Mouse (Mus musculus): ENCODE data around the gene Praf2. TPM values are rescaled to one million over a fixed set of nuclear protein-coding genes. Genes with fewer than 3 reads are reported as not detected.
"Not testable (repeated sequence)": the region's sequence is repeated elsewhere in the genome, so short reads cannot be mapped to it uniquely, and the experiment has no call there.

Gene Praf2
- total RNA-seq (2017): 7.0 and 7.1 TPM in 2 replicates

GRCm38 (mm10) chrX:7728215-7728921, at the start of gene Praf2:
Praf2 (plus strand) TSS chrX:7728439.
- ATAC-seq (replicated peaks in 1 of 2; ENCODE audit: insufficient read depth in 1 of 2, low FRiP score in 2 of 2, low TSS enrichment in 1 of 2, low read depth in 1 of 2, poor library complexity in 2 of 2, severe bottlenecking in 2 of 2): peak; percentile 85 to 97

- no peak for ATAC-seq (replicated peaks in 1 of 2; ENCODE audit: insufficient read depth in 1 of 2, low FRiP score in 2 of 2, low TSS enrichment in 1 of 2, low read depth in 1 of 2, poor library complexity in 2 of 2, severe bottlenecking in 2 of 2)
Observed at GRCm38 (mm10) chrX:7678986-7679385, 49.3 kb upstream of the Praf2 start.

GRCm38 (mm10) chrX:7679405-7680056, 48.7 kb upstream of the Praf2 start:
- ATAC-seq (replicated peaks in 1 of 2; ENCODE audit: insufficient read depth in 1 of 2, low FRiP score in 2 of 2, low TSS enrichment in 1 of 2, low read depth in 1 of 2, poor library complexity in 2 of 2, severe bottlenecking in 2 of 2): peak; percentile 96 to 98

- peak in 1 of 2 experiments; percentile 21; a peak in 1 of 4 replicates for ATAC-seq (replicated peaks in 1 of 2; ENCODE audit: insufficient read depth in 1 of 2, low FRiP score in 2 of 2, low TSS enrichment in 1 of 2, low read depth in 1 of 2, poor library complexity in 2 of 2, severe bottlenecking in 2 of 2)
Observed at GRCm38 (mm10) chrX:7680057-7680412, 48.2 kb upstream of the Praf2 start.

- ATAC-seq (replicated peaks in 1 of 2; ENCODE audit: insufficient read depth in 1 of 2, low FRiP score in 2 of 2, low TSS enrichment in 1 of 2, low read depth in 1 of 2, poor library complexity in 2 of 2, severe bottlenecking in 2 of 2): no peak
Observed at GRCm38 (mm10) chrX:7680864-7681263, 47.4 kb upstream of the Praf2 start, which contains the start of gene Magix. Magix (minus strand) TSS chrX:7681251.

GRCm38 (mm10) chrX:7688321-7688720, 39.9 kb upstream of the Praf2 start:
- no peak for ATAC-seq (replicated peaks in 1 of 2; ENCODE audit: insufficient read depth in 1 of 2, low FRiP score in 2 of 2, low TSS enrichment in 1 of 2, low read depth in 1 of 2, poor library complexity in 2 of 2, severe bottlenecking in 2 of 2)

GRCm38 (mm10) chrX:7690486-7690885, 37.8 kb upstream of the Praf2 start:
- no peak for ATAC-seq (replicated peaks in 1 of 2; ENCODE audit: insufficient read depth in 1 of 2, low FRiP score in 2 of 2, low TSS enrichment in 1 of 2, low read depth in 1 of 2, poor library complexity in 2 of 2, severe bottlenecking in 2 of 2)

- peak; percentile 43 to 61; a peak in 2 of 4 replicates for ATAC-seq (replicated peaks in 1 of 2; ENCODE audit: insufficient read depth in 1 of 2, low FRiP score in 2 of 2, low TSS enrichment in 1 of 2, low read depth in 1 of 2, poor library complexity in 2 of 2, severe bottlenecking in 2 of 2)
Observed at GRCm38 (mm10) chrX:7692862-7693261, 35.4 kb upstream of the Praf2 start.

- no peak for ATAC-seq (replicated peaks in 1 of 2; ENCODE audit: insufficient read depth in 1 of 2, low FRiP score in 2 of 2, low TSS enrichment in 1 of 2, low read depth in 1 of 2, poor library complexity in 2 of 2, severe bottlenecking in 2 of 2)
Observed at GRCm38 (mm10) chrX:7696520-7696919, 31.7 kb upstream of the Praf2 start.

GRCm38 (mm10) chrX:7696954-7697381, 31.3 kb upstream of the Praf2 start, which contains the start of gene Gpkow:
Gpkow (plus strand) TSS chrX:7697131.
- peak; percentile 99 to 100 for ATAC-seq (replicated peaks in 1 of 2; ENCODE audit: insufficient read depth in 1 of 2, low FRiP score in 2 of 2, low TSS enrichment in 1 of 2, low read depth in 1 of 2, poor library complexity in 2 of 2, severe bottlenecking in 2 of 2)

- 0 out of 4 replicates have a peak, but pooled peaks have one; percentile 5 to 29 for ATAC-seq (replicated peaks in 1 of 2; ENCODE audit: insufficient read depth in 1 of 2, low FRiP score in 2 of 2, low TSS enrichment in 1 of 2, low read depth in 1 of 2, poor library complexity in 2 of 2, severe bottlenecking in 2 of 2)
Observed at GRCm38 (mm10) chrX:7713764-7714134, 14.5 kb upstream of the Praf2 start.

GRCm38 (mm10) chrX:7714135-7714899, 13.9 kb upstream of the Praf2 start, which contains the start of gene Wdr45:
Wdr45 (plus strand) TSS chrX:7714333.
- ATAC-seq (replicated peaks in 1 of 2; ENCODE audit: insufficient read depth in 1 of 2, low FRiP score in 2 of 2, low TSS enrichment in 1 of 2, low read depth in 1 of 2, poor library complexity in 2 of 2, severe bottlenecking in 2 of 2): peak; percentile 95 to 99

- ATAC-seq (replicated peaks in 1 of 2; ENCODE audit: insufficient read depth in 1 of 2, low FRiP score in 2 of 2, low TSS enrichment in 1 of 2, low read depth in 1 of 2, poor library complexity in 2 of 2, severe bottlenecking in 2 of 2): not testable (repeated sequence)
Observed at GRCm38 (mm10) chrX:7716058-7716457, 12.2 kb upstream of the Praf2 start.

GRCm38 (mm10) chrX:7721514-7722281, 6.5 kb upstream of the Praf2 start, which contains the start of gene Gm45208:
Gm45208 (plus strand) TSS chrX:7722245.
- ATAC-seq (replicated peaks in 1 of 2; ENCODE audit: insufficient read depth in 1 of 2, low FRiP score in 2 of 2, low TSS enrichment in 1 of 2, low read depth in 1 of 2, poor library complexity in 2 of 2, severe bottlenecking in 2 of 2): peak; percentile 96 to 97

- no peak for ATAC-seq (replicated peaks in 1 of 2; ENCODE audit: insufficient read depth in 1 of 2, low FRiP score in 2 of 2, low TSS enrichment in 1 of 2, low read depth in 1 of 2, poor library complexity in 2 of 2, severe bottlenecking in 2 of 2)
Observed at GRCm38 (mm10) chrX:7722282-7722611, 6.0 kb upstream of the Praf2 start.

- no peak for ATAC-seq (replicated peaks in 1 of 2; ENCODE audit: insufficient read depth in 1 of 2, low FRiP score in 2 of 2, low TSS enrichment in 1 of 2, low read depth in 1 of 2, poor library complexity in 2 of 2, severe bottlenecking in 2 of 2)
Observed at GRCm38 (mm10) chrX:7722691-7723090, 5.5 kb upstream of the Praf2 start.

- ATAC-seq (replicated peaks in 1 of 2; ENCODE audit: insufficient read depth in 1 of 2, low FRiP score in 2 of 2, low TSS enrichment in 1 of 2, low read depth in 1 of 2, poor library complexity in 2 of 2, severe bottlenecking in 2 of 2): no peak
Observed at GRCm38 (mm10) chrX:7724135-7724534, 4.1 kb upstream of the Praf2 start.

All from hematopoietic stem cell, adult 5-6 weeks (primary cell).